Comparison of ENCODE assay signal across 8 mouse cellular contexts in the genomic region with DNA sequence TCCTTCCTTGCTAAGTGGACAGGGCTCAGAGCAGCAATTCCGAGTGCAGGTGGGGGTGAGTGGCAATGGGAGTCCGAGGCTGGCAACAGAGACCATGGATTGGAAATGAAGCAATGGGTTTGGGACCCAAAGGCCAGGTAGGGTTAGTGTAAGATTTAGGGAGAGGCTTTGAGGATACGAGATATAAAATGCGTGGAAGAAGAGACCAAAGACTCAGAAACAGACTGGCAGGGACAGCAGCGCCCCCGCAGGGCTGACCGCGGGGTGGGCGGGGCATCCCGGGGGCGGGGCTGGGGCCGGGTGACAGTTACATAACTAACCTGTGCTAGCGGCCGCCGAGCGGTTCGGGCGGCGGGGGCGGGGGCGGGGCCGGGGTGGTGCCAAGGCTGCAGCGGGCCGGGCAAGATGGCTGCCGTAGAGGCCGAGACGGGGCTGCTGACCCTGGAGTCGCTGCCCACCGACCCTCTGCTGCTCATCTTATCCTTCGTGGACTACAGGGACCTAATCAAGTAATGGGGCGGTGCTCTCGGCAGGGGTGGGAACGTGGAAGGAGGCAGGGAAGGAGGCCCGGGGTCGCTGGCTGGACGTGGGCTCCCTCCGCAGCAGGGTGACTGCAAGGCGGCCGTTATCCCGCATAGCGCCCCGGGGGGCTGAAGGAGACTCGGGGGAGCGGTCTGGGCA. TPM values are rescaled to one million over a fixed set of nuclear protein-coding genes. Genes with fewer than 3 reads are reported as not detected.
DNase-seq lines count a peak whose midpoint lies in the region; ATAC-seq lines count a peak whose summit lies in the region.

Fbxo3 (plus strand) TSS at position 264 of the 681 bp plus-strand sequence.

- peak; percentile 96 for ATAC-seq in hindbrain, embryonic 15.5 days (ENCODE audit: low FRiP score, low read depth)

- H3K27me3 ChIP-seq in hindbrain, embryonic 15.5 days = no peaks in the 10 kb centered on the region

- H3K9ac ChIP-seq in hindbrain, embryonic 15.5 days = peak within 1 kb of the TSS; percentile 99

- peak within 1 kb of the TSS; percentile 78 for H3K4me2 ChIP-seq in hindbrain, embryonic 15.5 days

- peak within 1 kb of the TSS; percentile 75 for H3K27ac ChIP-seq in hindbrain, embryonic 15.5 days (replicated peaks)

- H3K4me3 ChIP-seq in hindbrain, embryonic 15.5 days = peak within 1 kb of the TSS; percentile 95

- peaks cover 6% of the 10 kb centered on the region for H3K36me3 ChIP-seq in hindbrain, embryonic 15.5 days

- DNase-seq in R1 (ENCODE audit: low read depth, low spot score) = peak; percentile 83
- peak; percentile 88 to 92 for DNase-seq in cerebellum, postnatal 36 days
- peak; percentile 82 for DNase-seq in gastrocnemius, adult 18-20 months (ENCODE audit: low spot score)
- DNase-seq in left cerebral cortex, adult 11 months (ENCODE audit: low spot score) = peak; percentile 81
- DNase-seq in lung, postnatal 36 days = peak; percentile 93
- DNase-seq in retina, embryonic 14.5 days (ENCODE audit: low spot score) = peak; percentile 82
- DNase-seq in thymus, postnatal 4 days = peak; percentile 92

- 1% methylated on average over 39 of the region's 44 CpGs for WGBS in hindbrain, embryonic 15.5 days

- peaks cover 23% of the 10 kb centered on the region for H3K4me1 ChIP-seq in hindbrain, embryonic 15.5 days (replicated peaks)

- no peaks in the 10 kb centered on the region for H3K9me3 ChIP-seq in hindbrain, embryonic 15.5 days

RNA-seq across cellular contexts. Expression of gene Fbxo3, which starts in this region (rescaled TPM):
- total RNA-seq in gastrocnemius, adult 18-20 months (2021) = 10 to 100 TPM; 44.9 to 46.3 TPM
- 66.9 and 67.0 TPM in 2 replicates for polyA plus RNA-seq in hindbrain, embryonic 15.5 days (2015; fragmentation: Nextera tagmentation; extraction: Ambion mirVana)

Comparison
In these comparisons a context has a peak if more than half of its experiments do, and no peak if none do; other contexts are left out.
1. Peak in every context shown above with its lines: DNase-seq, ATAC-seq, H3K4me3 ChIP-seq and H3K27ac ChIP-seq.